Mouse (Mus musculus) ovary, adult 18-20 months (tissue): ENCODE results near the gene Zc3h6.
"Not testable (repeated sequence)": the region's sequence is repeated elsewhere in the genome, so short reads cannot be mapped to it uniquely, and the experiment has no call there.

Experiments
- DNase-seq: peaks from one replicate; pipeline ENCODE4 v3.0.0; 2022; ENCODE audit warnings: low spot score, mixed read lengths

The Zc3h6 gene

DNA sequence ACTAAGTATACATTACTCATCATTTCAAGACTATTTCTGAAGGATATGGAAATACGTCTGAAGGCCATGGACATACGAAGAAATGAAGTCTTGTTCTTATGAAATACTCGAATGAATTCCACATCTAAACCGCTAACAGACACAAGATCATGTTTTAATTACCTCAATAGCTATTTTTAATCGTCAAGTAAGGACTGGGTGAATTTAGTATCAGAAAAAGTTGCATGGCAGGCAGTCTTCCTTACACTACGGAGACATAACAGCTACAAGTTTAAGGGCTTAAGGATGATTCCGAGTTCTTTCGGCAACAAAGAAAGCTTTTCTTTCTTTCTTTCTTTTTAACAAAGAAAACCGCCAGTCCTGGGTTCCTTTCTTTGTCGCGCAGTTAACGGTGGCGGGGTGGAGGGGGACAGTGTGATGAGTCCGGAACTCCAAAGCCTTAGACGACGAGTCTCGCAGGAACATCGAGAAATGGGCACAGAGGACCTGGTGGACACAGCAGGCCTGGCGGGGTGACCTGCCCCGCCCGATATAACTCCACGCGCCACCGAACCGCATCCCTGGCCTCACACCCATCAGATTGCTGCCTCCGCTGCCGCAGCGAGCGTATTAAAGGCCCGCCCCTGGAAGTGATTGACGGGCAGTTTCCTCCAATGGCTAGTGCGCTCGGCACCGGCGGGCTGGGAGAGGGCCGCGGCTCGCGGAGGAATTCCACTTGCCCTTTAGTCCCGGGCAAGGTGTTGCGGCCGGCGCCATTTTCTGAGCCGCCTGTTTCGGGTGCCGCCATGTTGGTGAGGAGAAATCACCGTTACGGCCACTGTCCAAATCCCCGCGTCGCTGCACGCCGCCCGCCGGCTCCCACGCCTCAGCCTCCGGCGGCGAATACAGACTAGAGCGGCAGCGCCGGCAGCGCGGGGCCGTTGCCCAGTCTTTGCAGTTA is at the start of gene Zc3h6:
TSS of gene Zc3h6 (plus strand) at position 762 of the 940 bp plus-strand sequence.
- peak; percentile 96 for DNase-seq

DNA sequence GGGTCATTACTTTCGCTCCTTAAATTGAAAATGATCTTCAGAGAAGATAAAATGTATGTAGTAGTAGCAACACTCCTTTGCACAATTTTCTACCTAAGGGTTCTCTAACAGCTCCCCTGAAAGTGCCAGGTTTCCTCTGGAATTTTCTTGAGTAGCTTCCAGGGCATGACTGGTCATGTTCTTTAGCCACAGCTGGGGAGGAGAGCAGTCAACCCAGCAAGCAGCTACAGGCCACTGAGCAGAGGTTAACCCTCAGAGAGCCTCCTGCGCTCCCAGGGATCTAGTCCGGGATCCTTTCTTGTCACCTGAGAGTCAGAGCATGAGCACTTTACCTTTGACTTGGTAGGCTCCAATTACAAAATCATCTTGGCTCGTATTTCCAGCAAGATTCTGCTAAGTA is 42.4 kb upstream of the Zc3h6 start:
- DNase-seq: no peak

DNA sequence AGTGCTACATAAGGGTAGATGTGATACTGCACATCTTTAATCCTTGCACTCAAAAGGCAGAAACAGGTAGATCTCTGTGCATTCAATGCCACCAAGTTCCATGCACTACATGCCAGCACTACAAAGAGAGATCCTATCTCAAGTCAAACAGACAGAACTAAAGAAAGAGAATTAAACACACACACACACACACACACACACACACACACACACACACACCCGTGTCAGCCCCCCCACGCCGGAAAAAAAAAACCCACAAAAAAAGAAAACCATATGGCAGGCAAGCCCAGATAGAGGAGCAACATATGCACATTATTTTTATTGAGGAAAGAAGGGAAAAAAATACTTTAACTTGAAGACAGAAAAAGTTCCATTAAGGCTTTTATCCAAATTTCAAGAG is 38.8 kb upstream of the Zc3h6 start:
- no peak for DNase-seq

DNA sequence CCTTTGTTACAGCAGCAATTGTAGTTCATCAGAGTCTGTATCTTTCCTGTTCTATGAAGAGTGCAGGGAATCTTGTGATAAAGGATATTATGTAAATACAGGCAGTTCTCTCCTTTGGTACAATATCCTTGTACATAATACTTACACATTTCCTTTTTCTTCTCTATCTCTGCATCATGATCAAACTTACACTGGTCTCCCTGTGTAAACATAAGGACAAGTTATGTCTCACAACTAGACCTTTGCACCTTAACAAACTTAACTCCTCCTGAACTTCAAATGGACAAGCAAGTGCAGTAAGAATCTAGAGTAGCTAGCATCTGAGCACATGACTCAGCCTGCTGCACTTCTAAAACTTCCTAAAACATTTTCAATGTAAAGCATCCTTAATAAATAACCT is 36.5 kb upstream of the Zc3h6 start:
- no peak for DNase-seq

DNA sequence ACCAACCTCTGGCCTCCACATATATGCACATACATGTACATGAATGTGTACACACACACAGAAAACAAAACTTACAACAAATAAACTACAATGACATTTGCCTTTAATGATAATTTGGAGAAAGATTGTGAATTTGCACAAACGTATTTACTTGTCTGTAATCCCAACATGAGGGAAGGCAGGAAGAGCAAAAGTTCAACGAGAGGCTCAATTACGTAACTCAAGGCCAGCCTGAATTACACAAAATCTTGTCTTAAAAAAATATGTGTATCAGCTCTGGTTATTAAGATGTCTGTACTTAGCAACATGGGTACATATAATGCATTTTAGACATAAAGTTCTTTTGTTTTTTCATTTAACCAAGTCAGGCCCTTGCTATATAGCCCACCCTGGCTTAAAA is 30.9 kb upstream of the Zc3h6 start:
- no peak for DNase-seq

DNA sequence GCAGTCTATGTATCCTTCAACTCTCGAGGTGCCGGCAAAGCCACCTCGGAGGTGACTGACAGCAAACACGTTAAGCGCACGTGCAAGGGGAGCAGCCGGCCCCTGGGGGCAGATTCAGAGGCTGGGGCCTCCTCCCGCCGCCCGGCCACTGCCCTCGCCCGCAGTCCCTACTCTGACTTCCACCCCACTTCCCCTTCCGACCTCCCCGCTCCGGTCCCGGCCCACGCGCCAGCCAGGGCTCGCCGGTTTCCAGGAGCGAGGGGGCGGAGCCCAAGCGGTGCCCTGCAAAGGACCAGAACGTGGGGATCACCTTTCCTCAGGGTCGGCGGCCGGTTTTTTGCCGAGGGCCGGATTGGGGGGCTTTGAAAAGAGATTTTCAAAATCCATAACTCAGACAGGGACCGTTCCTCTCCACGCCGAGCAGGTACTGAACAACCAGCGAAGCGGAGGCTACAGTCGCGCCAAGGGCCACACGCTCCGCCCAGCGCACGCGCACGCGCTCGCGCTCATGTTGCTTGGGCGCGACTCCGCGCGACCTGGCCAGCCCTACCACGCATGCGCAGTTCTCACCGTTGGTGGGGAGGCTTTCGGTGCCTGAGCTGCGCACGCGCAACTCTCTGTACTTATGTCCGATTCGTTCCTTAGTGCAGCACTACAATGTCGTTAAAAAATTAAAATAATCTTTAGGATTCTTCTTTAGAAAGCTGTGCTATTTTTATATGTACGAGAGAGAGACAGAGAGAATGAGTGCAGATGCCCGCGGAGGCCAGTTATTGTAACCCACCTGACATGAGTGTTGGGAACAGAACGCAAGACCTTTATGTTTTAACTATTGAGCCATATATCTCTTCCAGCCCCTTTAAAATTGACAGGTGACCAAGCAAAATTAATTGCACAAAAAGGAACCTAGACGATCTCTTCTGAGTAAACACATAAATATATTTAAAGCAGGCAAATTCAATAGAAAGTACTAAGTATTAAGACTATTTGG is 23.4 kb upstream of the Zc3h6 start, which contains the start of gene Zc3h8:
TSS of gene Zc3h8 (minus strand) at position 540 of the 991 bp plus-strand sequence.
- peak; percentile 93 for DNase-seq

DNA sequence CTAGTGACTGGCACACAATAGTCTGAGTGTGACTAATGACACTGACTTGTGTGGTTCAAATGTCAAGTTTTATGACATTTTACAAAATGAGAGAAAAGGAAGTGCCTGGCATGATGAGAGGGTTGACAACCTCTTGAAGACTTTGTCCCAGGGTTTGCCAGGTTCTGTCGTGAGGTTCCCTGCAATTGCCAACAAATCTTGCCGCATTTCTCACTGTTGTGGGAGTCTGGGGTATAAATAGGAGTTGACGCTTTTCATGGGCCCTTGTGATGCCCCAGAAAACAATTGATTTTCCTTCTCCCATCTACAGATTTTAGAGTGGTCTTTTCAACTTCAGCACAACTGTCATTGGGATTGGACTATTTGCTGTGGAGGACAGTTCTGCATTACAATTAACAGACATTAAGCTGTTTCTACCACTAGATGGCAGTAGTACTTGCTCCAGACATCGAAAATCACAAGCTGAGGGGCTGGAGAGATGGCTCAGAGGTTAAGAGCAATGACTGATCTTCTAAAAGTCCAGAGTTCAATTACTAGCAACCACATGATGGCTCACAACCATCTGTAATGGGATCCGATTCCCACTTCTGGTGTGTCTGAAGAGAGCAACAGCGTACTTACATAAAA is 19.1 kb upstream of the Zc3h6 start:
- DNase-seq: no peak

DNA sequence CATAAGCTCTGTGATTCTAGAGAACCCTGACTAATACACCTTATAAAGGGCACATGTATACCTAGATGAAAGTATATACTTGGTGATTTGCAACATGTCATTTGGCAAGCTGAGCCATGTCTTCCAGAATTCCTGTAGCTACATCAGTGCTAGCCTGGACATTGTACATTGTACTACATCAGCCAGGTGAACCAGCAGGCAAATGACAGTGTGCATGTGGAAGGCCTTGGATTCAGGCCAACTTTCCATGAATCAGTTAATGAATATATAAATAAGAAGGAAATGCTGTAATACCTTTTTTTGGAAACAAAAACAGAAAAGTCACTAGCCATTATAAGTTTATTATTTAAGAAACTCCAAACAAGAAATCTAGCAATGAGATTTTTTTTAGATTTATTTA is 13.0 kb upstream of the Zc3h6 start:
- no peak for DNase-seq

DNA sequence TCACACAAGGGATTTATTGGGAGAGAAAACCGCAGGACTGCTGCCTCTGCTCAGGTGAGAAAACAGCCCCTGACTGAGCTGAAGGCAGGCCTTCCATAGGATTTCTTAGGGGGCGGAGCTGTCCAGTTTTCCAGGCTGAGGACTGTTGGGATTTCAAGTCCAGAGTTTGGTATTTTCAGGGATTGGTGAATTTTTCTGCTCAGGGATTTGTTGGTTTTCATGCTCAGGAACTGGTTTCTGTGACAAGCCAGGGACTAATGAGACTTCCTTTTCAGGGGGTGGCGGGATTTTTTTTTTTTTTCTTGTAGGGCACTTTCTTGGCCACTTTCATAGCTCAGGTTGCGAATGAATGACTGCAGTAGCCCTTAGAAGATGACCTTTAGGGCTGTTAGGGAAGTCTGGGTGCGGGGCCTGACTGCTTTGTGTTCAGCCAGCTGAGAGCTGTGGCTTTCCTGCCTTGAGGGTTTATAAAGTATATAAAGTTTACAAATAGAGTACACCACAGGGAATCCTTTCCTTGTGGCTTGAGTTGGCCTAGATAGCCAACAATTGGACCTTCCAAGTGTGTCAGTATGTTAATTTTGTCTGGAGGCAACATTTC is 1.6 kb upstream of the Zc3h6 start:
- no peak for DNase-seq

DNA sequence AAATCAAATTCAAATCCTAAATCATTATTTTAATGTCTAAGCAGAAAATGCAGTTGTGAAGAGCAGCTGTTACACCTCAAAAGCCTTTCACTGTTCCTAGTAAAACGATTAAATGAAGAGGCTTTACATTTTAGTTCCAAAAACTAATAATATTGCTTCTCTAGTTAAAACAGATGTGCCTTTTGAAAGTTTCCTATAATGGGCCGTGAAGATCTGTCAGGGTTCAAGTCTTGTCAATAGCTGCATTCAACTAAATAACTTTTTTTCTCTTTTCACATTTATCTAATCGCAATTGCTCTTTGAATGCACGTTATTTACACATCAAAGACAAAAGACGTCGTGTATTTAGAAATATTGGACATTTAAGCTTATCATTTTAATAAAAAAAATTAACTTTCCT is 966 bp upstream of the Zc3h6 start:
- no peak for DNase-seq

DNA sequence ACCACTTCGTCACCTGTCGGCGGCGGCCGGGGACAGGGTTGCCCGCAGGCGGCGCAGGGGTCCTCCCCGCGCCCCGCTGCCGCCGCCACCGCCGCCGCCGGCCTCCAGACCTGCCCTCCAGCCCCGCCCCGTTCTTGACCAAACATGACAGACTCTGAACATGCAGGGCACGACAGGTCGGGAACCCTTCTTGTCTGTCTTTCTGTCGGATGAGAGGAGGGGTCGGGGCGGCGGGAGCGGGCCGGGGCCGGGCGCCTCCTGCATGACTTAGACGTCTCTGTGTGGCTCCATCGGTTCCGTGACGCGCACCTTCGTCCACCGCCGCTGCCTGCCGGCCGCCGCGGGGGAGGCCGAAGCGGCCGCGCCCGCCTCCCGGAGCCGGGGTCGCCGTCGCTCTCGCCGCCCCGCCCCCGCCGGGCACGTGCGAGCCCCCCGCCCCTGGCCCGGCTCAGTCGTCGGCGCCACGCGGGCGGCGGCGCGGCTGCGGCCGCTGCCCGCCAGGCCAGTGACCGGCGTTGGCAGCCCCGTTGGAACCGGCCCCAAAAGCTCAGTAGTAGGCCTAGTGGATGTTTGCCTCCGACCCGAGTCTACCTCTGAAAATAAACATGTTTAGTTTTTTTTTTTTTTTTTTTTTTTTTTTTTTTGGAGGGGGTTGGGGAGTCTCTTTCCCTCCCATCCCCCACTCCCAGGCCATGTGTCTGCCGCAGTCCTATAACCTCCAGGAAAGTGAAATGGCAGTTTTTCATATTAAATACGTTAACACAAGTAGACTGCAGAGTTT is 649 bp downstream of the Zc3h6 start, which contains the start of gene Gm10762:
TSS of gene Gm10762 (minus strand) at position 65 of the 781 bp plus-strand sequence.
- peak; percentile 72 for DNase-seq

DNA sequence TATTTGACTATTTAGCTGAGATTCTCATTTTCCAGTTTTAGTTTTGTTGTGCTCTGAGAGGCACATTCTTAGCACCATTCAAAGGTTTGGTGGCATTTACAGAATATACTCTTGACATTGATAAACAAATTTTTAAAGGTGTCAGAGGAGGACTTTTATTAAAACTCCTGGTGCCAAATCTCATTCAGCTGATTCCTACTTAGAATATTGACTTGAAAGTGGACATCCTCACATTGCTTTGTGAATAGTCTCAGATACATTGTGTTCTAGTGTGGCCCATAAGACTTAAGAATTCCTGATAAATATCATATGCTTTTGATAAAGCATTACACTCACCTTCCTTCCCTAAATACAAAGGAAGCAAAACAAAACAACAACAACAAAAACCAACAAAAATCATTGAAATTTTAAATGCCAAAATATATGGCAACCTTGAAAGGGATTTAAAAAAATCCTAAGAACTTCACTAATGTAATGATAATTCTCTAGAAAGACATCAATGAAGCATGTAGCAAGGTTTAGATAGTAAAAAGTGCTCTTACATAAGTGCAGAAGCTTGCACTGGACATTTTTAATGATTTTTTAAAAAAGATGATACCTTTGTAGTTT is 1.4 kb downstream of the Zc3h6 start:
- DNase-seq: no peak

DNA sequence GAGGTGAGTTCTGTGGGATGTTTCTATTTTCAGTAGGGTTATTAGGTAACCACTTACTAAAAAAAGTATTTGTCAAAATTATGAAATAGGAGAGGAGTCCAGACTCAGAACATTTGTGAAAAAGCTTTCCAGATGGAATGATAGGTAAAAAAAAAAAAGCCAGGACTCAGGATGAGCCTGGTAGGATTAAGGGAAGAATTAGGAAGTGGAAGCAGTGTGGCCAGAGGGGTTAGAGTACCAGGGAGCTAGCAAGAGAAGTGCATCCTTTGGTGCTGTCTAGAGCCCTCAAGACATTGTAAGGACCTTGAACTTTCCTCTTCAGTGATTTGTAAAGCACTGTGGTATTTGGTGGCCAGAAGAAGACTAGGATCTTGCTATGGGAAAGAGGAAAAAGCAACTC is 5.1 kb downstream of the Zc3h6 start:
- DNase-seq: no peak

DNA sequence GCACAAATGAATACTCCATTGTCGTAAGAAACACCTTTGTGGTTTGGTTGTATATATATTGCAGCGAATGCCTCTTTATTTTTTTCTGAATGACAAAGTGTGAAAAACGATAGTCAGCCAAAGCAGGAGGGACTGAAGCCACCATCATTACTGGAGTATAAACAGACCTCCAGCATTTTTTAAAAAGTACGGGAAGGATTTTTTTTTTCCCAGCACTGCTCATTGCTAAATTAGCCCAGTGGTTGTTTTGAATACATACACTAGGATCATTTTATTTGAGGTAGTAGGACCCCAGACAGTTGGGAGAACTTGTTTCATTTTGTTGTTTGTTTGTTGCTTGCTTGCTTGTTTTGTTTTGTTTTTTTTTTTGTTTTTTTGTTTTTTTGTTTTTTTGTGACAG is 8.4 kb downstream of the Zc3h6 start:
- no peak for DNase-seq

DNA sequence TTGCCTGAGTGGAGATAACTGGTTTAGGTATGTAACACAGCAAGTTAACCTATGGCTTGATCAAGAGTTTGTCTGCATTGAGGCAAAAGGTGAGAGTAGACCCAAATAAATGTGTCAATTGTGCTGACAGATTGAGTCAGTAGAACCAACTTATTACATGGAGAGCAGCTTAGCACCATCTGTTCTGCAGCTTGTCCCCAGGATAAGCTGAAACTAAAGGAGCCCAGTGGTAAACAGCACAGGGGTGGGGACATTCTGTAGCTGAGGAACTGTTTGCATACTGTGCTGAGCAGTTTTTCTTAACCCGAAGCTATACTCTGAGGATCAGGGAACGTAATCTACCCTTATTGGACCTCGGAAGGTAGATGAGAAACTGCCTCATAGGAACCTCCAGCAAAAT is 17.5 kb downstream of the Zc3h6 start:
- no peak for DNase-seq

DNA sequence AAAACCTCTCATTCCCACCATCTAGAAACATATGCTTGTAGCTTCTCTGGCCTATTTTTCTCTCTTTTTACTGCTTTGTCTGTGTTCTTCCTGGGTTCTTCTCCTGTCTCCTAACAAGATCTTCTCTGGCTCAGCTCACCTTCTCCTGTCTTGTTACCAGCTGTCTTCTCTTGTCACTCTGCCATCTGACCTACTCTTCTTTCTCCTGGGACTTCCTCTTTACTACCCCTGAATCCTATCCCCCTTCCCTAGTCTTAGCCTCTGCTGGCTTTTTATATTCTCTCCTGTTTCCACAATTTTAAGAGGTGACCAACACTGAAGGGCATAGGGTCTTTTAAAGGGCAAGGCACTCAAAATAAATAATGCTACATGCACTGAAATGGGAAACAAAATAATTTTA is 37.7 kb downstream of the Zc3h6 start:
- no peak for DNase-seq

DNA sequence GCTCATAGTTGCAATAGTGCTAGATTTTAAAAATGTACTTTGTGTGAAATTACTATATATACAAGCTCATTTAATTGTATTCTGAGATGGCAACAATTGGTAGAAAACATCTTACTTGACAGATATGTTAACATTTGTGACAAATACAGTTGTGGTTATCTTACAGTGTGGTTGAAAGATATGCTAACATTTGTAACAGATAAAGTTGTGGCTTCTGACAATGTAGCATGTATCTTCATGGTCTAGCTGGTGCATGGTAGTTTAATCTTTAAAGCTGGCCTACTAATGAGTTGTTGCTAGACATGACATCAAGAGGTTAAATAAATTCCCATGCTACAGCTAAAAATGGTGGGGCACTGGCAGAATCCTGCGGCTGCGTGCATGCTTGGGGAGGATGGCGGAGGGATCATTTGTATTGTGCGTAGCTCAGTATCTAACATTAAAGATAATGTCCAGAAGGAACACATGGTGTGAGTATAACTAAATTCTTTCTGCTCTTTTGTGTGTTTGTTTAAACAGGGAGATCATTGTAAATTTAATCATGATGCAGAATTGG is 39.1 kb downstream of the Zc3h6 start:
- no peak for DNase-seq

DNA sequence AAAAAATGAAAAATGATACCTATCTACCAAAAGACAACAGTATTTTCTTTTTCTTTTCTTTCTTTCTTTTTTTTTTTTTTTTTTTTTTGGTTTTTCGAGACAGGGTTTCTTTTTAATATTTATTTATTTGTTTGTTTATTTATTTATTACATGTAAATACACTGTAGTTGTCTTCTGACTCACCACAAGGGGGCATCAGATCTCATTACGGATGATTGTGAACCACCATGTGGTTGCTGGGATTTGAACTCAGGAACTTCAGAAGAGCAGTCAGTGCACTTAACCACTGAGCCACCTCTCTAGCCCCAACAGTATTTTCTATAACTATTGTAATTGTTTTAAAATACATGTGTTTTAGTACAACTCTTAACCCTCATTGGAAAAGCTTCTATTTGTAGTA is 41.7 kb downstream of the Zc3h6 start:
- DNase-seq: not testable (repeated sequence)

DNA sequence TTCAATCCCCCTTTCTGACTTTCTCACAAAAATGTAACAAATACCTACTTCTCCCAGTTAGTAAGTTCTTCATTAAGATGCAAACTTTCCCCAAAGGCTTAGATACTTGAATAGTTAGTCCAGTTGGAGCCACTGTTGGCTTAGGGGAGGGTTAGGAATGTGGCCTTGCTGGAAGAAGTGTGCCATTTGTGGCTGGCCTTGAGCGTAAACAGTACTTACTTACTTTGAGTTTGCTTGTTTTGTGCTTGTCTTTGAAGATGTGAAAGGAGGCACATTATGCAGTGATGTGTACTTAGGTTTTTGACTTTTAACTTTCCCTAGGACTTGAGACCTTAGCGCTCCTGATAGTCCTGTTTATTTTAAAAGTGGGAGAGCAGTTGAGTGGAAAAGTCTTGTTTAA is 52.9 kb downstream of the Zc3h6 start:
- DNase-seq: no peak

DNA sequence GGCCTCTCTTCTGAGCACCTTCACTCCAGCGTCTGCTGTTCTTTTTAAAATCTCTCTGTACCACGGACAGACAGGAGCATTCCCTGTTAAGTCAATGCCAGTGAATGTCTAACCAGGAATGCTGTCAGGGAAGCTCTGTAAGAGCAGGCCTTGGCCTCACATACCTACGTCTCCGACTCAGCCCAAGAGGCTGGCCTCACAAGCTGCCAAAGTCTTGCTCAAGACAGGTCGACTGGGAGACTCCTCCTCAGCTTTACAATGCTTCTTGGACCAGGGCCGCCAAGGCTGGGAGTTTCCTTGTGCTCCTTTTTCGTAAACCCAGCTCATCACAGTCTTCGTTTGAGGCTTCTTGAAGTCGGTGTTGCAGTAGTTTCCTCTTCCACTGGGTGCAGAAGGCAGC is 57.6 kb downstream of the Zc3h6 start:
- DNase-seq: no peak
